ENCODE assay signal across 8 mouse cellular contexts in the genomic region with DNA sequence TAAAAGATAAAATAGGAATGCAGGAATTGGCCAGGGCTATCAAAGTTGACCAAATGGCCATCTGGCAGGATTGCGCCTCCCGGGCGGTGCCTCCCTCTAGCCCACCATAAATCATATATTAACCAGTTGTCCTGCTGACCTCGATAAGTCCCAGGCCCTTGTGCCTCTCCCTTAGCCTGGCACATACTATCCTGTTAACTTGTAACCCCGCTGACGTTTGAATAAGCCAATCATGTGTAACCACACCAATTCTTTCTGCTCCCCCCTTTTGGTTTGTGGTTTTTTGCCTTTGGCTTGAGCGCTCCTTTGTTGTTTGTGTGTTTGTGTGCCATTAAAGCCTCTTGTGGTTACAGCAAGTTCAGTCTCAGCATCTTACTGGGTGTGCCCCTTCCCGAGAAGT.
DNase-seq lines count a peak whose midpoint lies in the region; TF ChIP-seq lines count a peak whose summit lies in the region.
"Not testable (repeated sequence)": the region's sequence is repeated elsewhere in the genome, so short reads cannot be mapped to it uniquely, and the experiment has no call there.

No protein-coding gene starts in this region.

- H3K4me3 ChIP-seq in kidney, adult 2 months (ENCODE audit: insufficient read depth, low read depth, low read length) = peak overlapping the region; percentile 49

- not testable (repeated sequence) for TF ChIP-seq CTCF in kidney, adult 2 months (conservative IDR thresholded peaks at IDR 0.05; ENCODE audit: insufficient read depth, insufficient read length, low read depth, low read length)

- not testable (repeated sequence) for H3K4me1 ChIP-seq in kidney, adult 2 months (ENCODE audit: control insufficient read depth, insufficient read depth, low read length)

- DNase-seq in kidney, adult 11 months = peak; percentile 33
- DNase-seq in kidney, adult 18-20 months = peak; percentile 26
- peak; percentile 73 for DNase-seq in kidney, adult 2 months
- peak; percentile 23 to 39 for DNase-seq in kidney, adult 8-10 months
- peak; percentile 70 for DNase-seq in kidney, adult 9 months
- peak; percentile 1 for DNase-seq in kidney, postnatal 14 days
- peak; percentile 29 to 33 for DNase-seq in kidney, postnatal 36 days
- peak; percentile 0 for DNase-seq in mesoderm, embryonic 11.5 days (ENCODE audit: low read depth, low spot score)

- not testable (repeated sequence) for H3K27me3 ChIP-seq in kidney, adult 2 months (replicated peaks; ENCODE audit: control insufficient read depth, insufficient read depth, low read length)

- peak overlapping the region; percentile 87 for H3K27ac ChIP-seq in kidney, adult 2 months (ENCODE audit: insufficient read depth, low read depth, low read length)

- H3K36me3 ChIP-seq in kidney, adult 2 months (ENCODE audit: control insufficient read depth, insufficient read depth, low read length) = not testable (repeated sequence)

- 47% methylated on average over 8 of the region's 8 CpGs for WGBS in kidney, adult 2 months

- not testable (repeated sequence) for TF ChIP-seq POLR2A in kidney, adult 2 months (IDR thresholded peaks at IDR 0.05; ENCODE audit: low read depth, low read length)

Comparison
In these comparisons a context has a peak if more than half of its experiments do, and no peak if none do; other contexts are left out.
1. Peak in every context shown above with its lines: DNase-seq, H3K4me3 ChIP-seq and H3K27ac ChIP-seq.
2. DNase-seq: peak in every context shown above with its lines; median percentile 73 in kidney, adult 2 months; 70 in kidney, adult 9 months; 33 in kidney, adult 11 months; 31 in kidney, adult 8-10 months; 31 in kidney, postnatal 36 days; 26 in kidney, adult 18-20 months; 1 in kidney, postnatal 14 days; 0 in mesoderm, embryonic 11.5 days.